Mouse (Mus musculus): Measurements from ENCODE around the gene Atxn7l1. TPM values are rescaled to one million over a fixed set of nuclear protein-coding genes. Genes with fewer than 3 reads are reported as not detected.

Atxn7l1 gene
- polyA plus RNA-seq, 1 experiment, result 176 TPM

GRCm38 (mm10) chr12:33271865-33272264 lies 124.4 kb downstream of the Atxn7l1 start:
- no peak overlapping the region for H3K4me3 ChIP-seq (ENCODE audit: control insufficient read depth, low read depth, low read length)
- TF ChIP-seq POLR2A (IDR thresholded peaks at IDR 0.05; ENCODE audit: control insufficient read depth, low read depth, low read length), result no peak
- no peak for TF ChIP-seq CTCF (IDR thresholded peaks at IDR 0.05; ENCODE audit: control insufficient read depth, insufficient read depth, insufficient replicate concordance, low read depth, low read length)
- H3K27me3 ChIP-seq (ENCODE audit: control insufficient read depth, insufficient read depth, low read length), result no peaks in the 10 kb centered on the region
- no peak overlapping the region for H3K27ac ChIP-seq (ENCODE audit: control insufficient read depth, insufficient read depth, low read depth, low read length)
- no peaks in the 10 kb centered on the region for H3K36me3 ChIP-seq (ENCODE audit: control insufficient read depth, insufficient read depth, low read length)
- no peaks in the 10 kb centered on the region for H3K4me1 ChIP-seq (ENCODE audit: control insufficient read depth, insufficient read depth, low read length)

GRCm38 (mm10) chr12:33272441-33272840 lies 124.9 kb downstream of the Atxn7l1 start:
- no peaks in the 10 kb centered on the region for H3K36me3 ChIP-seq (ENCODE audit: control insufficient read depth, insufficient read depth, low read length)
- H3K4me1 ChIP-seq (ENCODE audit: control insufficient read depth, insufficient read depth, low read length), result no peaks in the 10 kb centered on the region
- H3K27ac ChIP-seq (ENCODE audit: control insufficient read depth, insufficient read depth, low read depth, low read length), result no peak overlapping the region
- no peaks in the 10 kb centered on the region for H3K27me3 ChIP-seq (ENCODE audit: control insufficient read depth, insufficient read depth, low read length)
- TF ChIP-seq CTCF (IDR thresholded peaks at IDR 0.05; ENCODE audit: control insufficient read depth, insufficient read depth, insufficient replicate concordance, low read depth, low read length), result no peak
- no peak for TF ChIP-seq POLR2A (IDR thresholded peaks at IDR 0.05; ENCODE audit: control insufficient read depth, low read depth, low read length)
- H3K4me3 ChIP-seq (ENCODE audit: control insufficient read depth, low read depth, low read length), result no peak overlapping the region

- no peak overlapping the region for H3K27ac ChIP-seq (ENCODE audit: control insufficient read depth, insufficient read depth, low read depth, low read length)
- TF ChIP-seq POLR2A (IDR thresholded peaks at IDR 0.05; ENCODE audit: control insufficient read depth, low read depth, low read length), result no peak
- TF ChIP-seq CTCF (IDR thresholded peaks at IDR 0.05; ENCODE audit: control insufficient read depth, insufficient read depth, insufficient replicate concordance, low read depth, low read length), result no peak
- H3K36me3 ChIP-seq (ENCODE audit: control insufficient read depth, insufficient read depth, low read length), result no peaks in the 10 kb centered on the region
- H3K4me1 ChIP-seq (ENCODE audit: control insufficient read depth, insufficient read depth, low read length), result no peaks in the 10 kb centered on the region
- no peaks in the 10 kb centered on the region for H3K27me3 ChIP-seq (ENCODE audit: control insufficient read depth, insufficient read depth, low read length)
- H3K4me3 ChIP-seq (ENCODE audit: control insufficient read depth, low read depth, low read length), result no peak overlapping the region
Measured at GRCm38 (mm10) chr12:33273147-33273546, 125.7 kb downstream of the Atxn7l1 start.

GRCm38 (mm10) chr12:33273668-33274067 lies 126.2 kb downstream of the Atxn7l1 start:
- H3K27ac ChIP-seq (ENCODE audit: control insufficient read depth, insufficient read depth, low read depth, low read length), result no peak overlapping the region
- no peak overlapping the region for H3K4me3 ChIP-seq (ENCODE audit: control insufficient read depth, low read depth, low read length)
- TF ChIP-seq POLR2A (IDR thresholded peaks at IDR 0.05; ENCODE audit: control insufficient read depth, low read depth, low read length) (no peak), CTCF (IDR thresholded peaks at IDR 0.05; ENCODE audit: control insufficient read depth, insufficient read depth, insufficient replicate concordance, low read depth, low read length) (no peak)

GRCm38 (mm10) chr12:33276028-33276427 lies 128.5 kb downstream of the Atxn7l1 start:
- no peak overlapping the region for H3K4me3 ChIP-seq (ENCODE audit: control insufficient read depth, low read depth, low read length)
- TF ChIP-seq POLR2A (IDR thresholded peaks at IDR 0.05; ENCODE audit: control insufficient read depth, low read depth, low read length), result no peak
- TF ChIP-seq CTCF (IDR thresholded peaks at IDR 0.05; ENCODE audit: control insufficient read depth, insufficient read depth, insufficient replicate concordance, low read depth, low read length), result no peak
- no peaks in the 10 kb centered on the region for H3K36me3 ChIP-seq (ENCODE audit: control insufficient read depth, insufficient read depth, low read length)
- H3K4me1 ChIP-seq (ENCODE audit: control insufficient read depth, insufficient read depth, low read length), result no peaks in the 10 kb centered on the region
- H3K27ac ChIP-seq (ENCODE audit: control insufficient read depth, insufficient read depth, low read depth, low read length), result no peak overlapping the region
- H3K27me3 ChIP-seq (ENCODE audit: control insufficient read depth, insufficient read depth, low read length), result no peaks in the 10 kb centered on the region

More at GRCm38 (mm10) chr12:33273668-33274067, 126.2 kb downstream of the Atxn7l1 start:
- Histone ChIP-seq H3K27me3 (ENCODE audit: control insufficient read depth, insufficient read depth, low read length) (no peaks in the 10 kb centered on the region), H3K4me1 (ENCODE audit: control insufficient read depth, insufficient read depth, low read length) (no peaks in the 10 kb centered on the region), H3K36me3 (ENCODE audit: control insufficient read depth, insufficient read depth, low read length) (no peaks in the 10 kb centered on the region)

- TF ChIP-seq CTCF (IDR thresholded peaks at IDR 0.05; ENCODE audit: control insufficient read depth, insufficient read depth, insufficient replicate concordance, low read depth, low read length) (no peak), POLR2A (IDR thresholded peaks at IDR 0.05; ENCODE audit: control insufficient read depth, low read depth, low read length) (no peak)
- H3K36me3 ChIP-seq (ENCODE audit: control insufficient read depth, insufficient read depth, low read length), result no peaks in the 10 kb centered on the region
- H3K27ac ChIP-seq (ENCODE audit: control insufficient read depth, insufficient read depth, low read depth, low read length), result no peak overlapping the region
- H3K4me3 ChIP-seq (ENCODE audit: control insufficient read depth, low read depth, low read length), result no peak overlapping the region
- no peaks in the 10 kb centered on the region for H3K27me3 ChIP-seq (ENCODE audit: control insufficient read depth, insufficient read depth, low read length)
- H3K4me1 ChIP-seq (ENCODE audit: control insufficient read depth, insufficient read depth, low read length), result no peaks in the 10 kb centered on the region
Measured at GRCm38 (mm10) chr12:33277427-33277826, 129.9 kb downstream of the Atxn7l1 start.

GRCm38 (mm10) chr12:33279159-33279558 lies 131.7 kb downstream of the Atxn7l1 start:
- Histone ChIP-seq H3K4me3 (ENCODE audit: control insufficient read depth, low read depth, low read length) (no peak overlapping the region), H3K36me3 (ENCODE audit: control insufficient read depth, insufficient read depth, low read length) (no peaks in the 10 kb centered on the region), H3K27ac (ENCODE audit: control insufficient read depth, insufficient read depth, low read depth, low read length) (no peak overlapping the region), H3K4me1 (ENCODE audit: control insufficient read depth, insufficient read depth, low read length) (no peaks in the 10 kb centered on the region), H3K27me3 (ENCODE audit: control insufficient read depth, insufficient read depth, low read length) (no peaks in the 10 kb centered on the region)
- TF ChIP-seq POLR2A (IDR thresholded peaks at IDR 0.05; ENCODE audit: control insufficient read depth, low read depth, low read length), result no peak
- no peak for TF ChIP-seq CTCF (IDR thresholded peaks at IDR 0.05; ENCODE audit: control insufficient read depth, insufficient read depth, insufficient replicate concordance, low read depth, low read length)

- no peak overlapping the region for H3K4me3 ChIP-seq (ENCODE audit: control insufficient read depth, low read depth, low read length)
- H3K27ac ChIP-seq (ENCODE audit: control insufficient read depth, insufficient read depth, low read depth, low read length), result no peak overlapping the region
- H3K27me3 ChIP-seq (ENCODE audit: control insufficient read depth, insufficient read depth, low read length), result no peaks in the 10 kb centered on the region
- H3K4me1 ChIP-seq (ENCODE audit: control insufficient read depth, insufficient read depth, low read length), result no peaks in the 10 kb centered on the region
- no peak for TF ChIP-seq POLR2A (IDR thresholded peaks at IDR 0.05; ENCODE audit: control insufficient read depth, low read depth, low read length)
- peak; percentile 90 for TF ChIP-seq CTCF (IDR thresholded peaks at IDR 0.05; ENCODE audit: control insufficient read depth, insufficient read depth, insufficient replicate concordance, low read depth, low read length)
- H3K36me3 ChIP-seq (ENCODE audit: control insufficient read depth, insufficient read depth, low read length), result no peaks in the 10 kb centered on the region
Measured at GRCm38 (mm10) chr12:33280805-33281204, 133.3 kb downstream of the Atxn7l1 start.
